Mouse (Mus musculus) ovary, adult 18-20 months (tissue): ENCODE measurements around the gene Cobll1.
A peak's percentile ranks its signal among the peaks of the same experiment; 100 is the strongest.

Source experiments
- DNase-seq: peaks from one replicate; pipeline ENCODE4 v3.0.0; 2022; ENCODE audit warnings: low spot score, mixed read lengths

The Cobll1 gene

DNA sequence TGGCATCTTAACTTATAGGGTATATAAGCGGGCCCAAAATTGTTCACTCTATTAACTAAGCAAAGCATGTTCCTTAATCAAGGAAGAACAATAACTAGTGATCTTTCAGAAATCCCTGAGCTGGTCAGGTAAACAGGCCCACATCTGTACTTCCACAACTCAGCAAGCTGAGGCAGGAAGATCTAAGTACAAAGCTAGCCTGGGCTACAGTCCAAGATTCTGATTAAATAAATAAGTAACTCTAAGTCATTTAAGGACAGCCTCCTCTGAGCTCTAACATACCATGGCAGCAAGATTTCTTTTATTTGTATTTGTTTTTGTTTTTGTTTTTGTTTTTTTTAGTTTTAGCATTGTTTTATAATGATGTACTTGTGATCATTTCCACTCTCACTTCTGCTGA is 42.2 kb downstream of the Cobll1 start:
- no peak for DNase-seq

GRCm38 (mm10) chr2:65195233-65196010 is 43.8 kb downstream of the Cobll1 start:
- DNase-seq, result peak; percentile 54

DNA sequence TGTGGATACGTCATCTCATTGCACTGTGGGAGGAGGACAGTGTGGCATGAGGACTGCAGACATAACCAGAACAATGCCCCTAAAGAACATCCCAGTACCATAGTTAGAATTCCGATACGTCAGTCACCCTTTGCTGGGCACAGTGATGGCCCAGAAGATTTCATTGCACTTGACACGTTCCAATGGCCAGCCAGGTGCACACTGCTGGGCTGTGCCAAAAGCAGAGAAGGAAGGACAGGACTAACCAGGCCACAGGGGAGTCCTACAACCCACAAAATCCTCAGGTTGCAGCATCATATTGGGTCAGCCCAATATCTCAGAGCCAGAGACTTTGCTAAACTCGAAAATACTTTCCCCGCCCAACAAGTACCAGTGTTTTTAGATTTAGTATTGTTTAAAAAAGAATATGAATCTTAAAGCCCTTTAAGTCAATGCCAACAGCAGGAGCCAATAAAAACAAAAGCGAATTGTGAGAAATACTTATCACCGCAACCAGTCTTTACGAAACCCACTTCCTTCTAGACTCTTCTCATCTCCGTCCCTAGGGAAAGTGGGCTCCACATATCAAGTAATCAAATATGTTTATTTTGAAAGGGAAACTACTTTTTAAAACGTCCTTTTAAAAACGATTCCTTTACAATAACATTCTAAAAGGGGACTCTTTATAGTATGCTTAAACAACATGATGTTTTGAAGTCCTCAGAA is 46.0 kb downstream of the Cobll1 start:
- DNase-seq, result no peak

- DNase-seq, result peak; percentile 42
These were observed 47.8 kb downstream of the Cobll1 start for GRCm38 (mm10) chr2:65191398-65191797.

DNA sequence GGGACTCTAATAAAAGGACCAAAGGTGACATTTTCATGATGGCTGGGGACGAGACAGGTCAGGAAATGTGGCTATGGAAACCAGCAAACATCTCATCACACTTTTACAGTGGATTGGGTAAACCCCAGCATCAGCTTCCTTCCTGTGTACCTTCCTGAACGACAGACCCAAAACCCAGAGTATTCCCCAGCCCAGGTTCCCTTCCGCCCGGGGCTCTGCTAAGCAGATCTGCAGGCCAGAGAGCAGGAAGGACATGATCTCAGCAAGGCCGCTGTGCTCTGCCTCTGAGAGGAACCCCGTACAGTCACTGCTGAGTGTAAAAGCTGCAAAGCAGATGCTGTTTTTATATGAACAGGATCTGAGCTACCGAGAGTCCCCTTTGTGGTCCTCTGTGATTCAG is 49.9 kb downstream of the Cobll1 start:
- DNase-seq, result no peak

DNA sequence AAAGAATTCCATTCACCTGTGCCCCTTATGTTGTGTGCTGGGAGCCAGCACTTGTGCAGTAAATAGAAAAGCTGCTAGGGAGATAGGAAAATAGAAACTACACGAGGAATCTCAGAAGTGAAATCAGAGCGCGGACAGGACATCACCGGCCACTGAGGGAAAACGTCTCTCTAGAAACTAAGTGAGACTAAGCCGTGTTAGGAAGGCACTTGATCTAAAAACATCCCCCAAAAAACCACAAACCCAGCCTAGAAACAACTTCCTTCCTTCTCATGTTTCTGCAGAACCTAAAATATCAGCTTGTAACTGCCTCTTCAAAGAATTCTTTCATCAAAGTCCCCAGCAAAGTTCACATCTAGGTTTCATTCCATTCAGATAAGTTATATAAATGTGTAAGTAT is 50.6 kb downstream of the Cobll1 start:
- no peak for DNase-seq

DNA sequence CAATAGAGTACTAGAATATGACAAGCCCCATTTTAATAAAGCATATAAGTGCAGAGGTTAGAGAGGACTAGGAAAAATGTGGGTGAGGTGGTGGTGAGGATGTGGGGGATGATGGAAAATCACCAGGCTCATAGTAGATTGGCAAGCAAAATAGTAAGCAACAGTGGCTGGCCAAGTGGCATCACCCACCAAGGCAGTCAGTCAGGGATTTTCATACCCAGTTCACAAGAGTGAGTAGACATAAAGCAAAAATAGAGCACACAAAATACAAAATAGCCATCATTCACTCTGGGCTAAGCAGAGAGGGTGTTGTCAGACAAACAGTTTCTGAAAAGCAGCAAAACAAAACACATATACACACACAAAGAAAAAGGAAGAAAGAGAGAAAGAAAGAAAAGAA is 51.6 kb downstream of the Cobll1 start:
- no peak for DNase-seq

- no peak for DNase-seq
These were observed 52.0 kb downstream of the Cobll1 start for GRCm38 (mm10) chr2:65187164-65187563.

- no peak for DNase-seq
These were observed 56.5 kb downstream of the Cobll1 start for GRCm38 (mm10) chr2:65182747-65183146.

GRCm38 (mm10) chr2:65181736-65182135 is 57.5 kb downstream of the Cobll1 start:
- no peak for DNase-seq

DNA sequence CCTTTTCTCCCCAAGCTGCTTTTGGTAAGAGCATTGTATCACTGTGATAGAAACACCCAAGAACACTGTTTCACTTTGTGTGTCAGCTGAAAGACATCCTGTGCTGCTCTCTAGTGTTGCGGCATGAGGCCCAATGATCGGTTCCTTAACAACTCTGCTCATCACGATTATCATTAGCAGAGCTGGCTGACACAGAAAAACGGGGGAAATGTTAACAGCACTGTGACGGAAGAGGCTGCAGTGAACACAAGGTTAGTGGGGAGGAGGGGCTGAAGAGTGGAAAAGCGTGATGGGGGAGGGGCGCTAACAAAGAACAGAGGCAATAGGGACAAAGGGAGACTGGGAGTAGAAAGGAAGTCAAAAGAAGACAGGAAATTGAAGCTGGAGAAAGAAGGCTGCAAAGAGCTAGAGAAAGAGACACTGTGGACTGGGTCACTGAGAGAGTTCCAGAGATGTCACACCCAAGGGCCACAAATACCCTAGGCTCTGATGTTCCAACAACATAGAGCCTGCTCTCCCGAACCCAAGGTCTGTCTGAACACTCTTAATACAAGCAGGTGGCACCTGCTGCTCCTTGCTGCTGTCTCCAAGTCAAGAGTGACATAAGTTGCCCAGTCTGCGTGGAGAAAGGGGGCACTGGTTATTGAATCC is 58.0 kb downstream of the Cobll1 start:
- no peak for DNase-seq

GRCm38 (mm10) chr2:65175645-65176044 is 63.6 kb downstream of the Cobll1 start:
- no peak for DNase-seq

- DNase-seq, result no peak
These were observed 67.1 kb downstream of the Cobll1 start for GRCm38 (mm10) chr2:65172071-65172470.

DNA sequence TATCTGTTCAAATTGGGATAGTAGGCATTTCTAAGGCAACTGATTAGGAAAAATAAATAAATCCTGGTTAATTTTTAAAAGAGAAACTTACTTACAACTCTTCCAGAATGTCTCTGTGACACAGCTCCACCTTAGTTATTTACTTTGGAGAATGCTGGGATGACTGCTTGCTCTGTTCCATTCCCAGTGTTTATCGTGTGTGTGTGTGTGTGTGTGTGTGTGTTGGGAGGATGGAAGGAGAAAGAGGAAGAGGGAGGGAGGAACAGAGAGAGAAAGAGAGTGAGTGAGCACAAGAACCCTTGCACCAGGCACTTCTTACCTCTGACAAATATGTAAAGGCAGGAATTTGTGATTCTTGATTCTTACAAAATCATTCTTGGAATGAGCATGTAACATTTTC is 67.7 kb downstream of the Cobll1 start:
- DNase-seq, result no peak

DNA sequence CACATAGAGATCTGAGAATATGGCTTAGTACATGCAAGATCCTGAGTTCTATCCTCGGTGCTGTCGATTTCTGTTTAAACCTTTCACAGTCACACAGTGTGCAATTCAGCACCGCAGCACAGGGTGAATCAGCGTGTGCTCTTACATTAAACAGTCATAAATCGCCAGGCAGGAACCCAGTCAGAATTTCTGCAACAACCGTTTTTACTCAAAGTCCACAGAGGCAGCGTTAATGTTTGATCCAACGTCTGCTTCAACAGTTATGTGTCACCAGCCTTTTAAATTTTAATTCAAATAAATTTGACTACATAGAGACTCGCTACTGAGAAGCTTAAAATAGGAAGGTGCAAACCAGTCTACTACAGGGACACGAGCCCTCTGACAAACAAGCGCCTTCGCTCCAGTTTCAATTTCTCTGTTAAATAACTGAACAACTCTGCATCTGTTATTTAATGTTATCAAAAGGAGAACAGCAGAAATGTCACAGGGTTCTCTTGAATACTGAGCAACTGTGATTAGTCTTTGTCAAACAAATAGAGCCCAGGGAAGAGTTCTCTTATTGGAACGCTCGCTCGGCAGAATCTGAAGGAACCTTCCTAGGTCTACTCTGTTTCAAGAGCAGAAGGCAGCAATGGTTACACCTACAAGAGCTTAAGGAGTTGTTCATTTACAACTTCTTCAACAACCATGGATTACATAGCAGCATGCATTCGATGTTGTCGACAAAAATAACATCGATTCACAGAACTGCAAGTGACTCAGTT is 68.3 kb downstream of the Cobll1 start:
- DNase-seq, result no peak

- no peak for DNase-seq
These were observed 68.9 kb downstream of the Cobll1 start for GRCm38 (mm10) chr2:65170256-65170655.

- no peak for DNase-seq
These were observed 75.2 kb downstream of the Cobll1 start for GRCm38 (mm10) chr2:65163990-65164389.

DNA sequence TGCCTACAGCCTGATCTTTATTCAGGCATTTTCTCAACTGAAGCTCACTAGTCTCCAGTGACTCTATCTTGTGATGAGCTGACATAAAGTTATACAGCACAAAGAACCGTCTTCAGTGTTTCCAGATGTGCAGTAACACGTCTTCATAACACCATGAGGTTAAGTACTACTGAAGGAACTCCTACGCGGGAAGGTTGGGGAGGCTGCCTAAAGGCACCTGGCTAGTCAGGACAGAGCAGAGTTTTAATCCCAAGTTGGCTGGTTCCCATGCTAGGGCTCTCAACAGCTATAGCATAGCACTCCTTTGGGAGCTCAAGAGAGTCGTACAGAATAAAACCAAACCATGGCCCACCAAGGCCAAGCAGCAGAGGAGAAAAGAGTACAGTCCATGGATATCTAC is 76.6 kb downstream of the Cobll1 start:
- no peak for DNase-seq

DNA sequence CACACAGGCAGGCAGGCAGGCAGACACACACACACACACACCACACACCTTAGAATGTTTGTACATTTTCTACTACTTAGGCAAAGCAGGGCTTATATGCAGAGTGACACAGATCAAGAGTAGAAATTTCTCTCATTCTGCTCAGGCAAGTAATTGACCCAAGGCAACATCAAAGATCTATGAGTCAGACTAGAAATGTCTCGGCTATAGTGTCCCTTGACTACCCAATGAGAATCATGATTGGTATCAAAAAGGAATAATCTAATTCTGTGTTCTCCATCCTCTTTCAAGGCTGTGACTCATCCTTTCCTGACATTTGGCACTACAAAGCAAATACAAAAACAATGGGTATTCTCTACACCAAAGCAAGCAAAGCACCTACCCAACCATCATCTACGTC is 77.5 kb downstream of the Cobll1 start:
- DNase-seq, result no peak

DNA sequence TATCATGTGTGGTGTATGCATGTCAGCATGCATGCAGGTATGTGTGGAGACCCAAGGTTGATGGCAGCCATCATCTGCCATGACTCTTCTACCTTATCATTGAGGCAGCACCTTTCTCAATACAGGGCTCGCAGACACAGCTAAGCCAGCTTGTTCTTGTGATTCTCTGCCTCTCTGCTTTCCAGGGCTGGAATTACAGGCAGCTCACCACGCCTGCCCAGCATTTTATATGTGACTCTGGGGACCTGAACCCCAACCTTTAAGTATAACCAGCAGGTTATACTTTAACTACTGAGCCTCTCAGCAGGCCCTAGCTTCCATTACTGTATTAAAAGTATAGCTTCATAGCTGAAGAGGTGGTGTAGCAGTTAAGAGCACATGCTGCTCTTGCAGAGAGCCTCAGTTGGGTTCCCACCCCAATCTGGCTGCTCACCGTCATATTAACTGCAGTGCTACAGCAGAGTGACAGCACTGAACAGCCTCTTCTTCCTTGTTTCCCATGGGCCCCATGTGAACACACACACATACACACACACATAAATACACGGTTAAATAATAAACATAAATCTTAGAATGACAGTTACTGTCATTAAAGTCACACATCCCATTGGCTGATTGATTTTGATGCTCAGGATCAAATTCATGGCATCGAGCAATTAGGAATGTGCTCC is 81.1 kb downstream of the Cobll1 start:
- DNase-seq, result no peak

GRCm38 (mm10) chr2:65157325-65157724 is 81.9 kb downstream of the Cobll1 start:
- DNase-seq, result no peak

DNA sequence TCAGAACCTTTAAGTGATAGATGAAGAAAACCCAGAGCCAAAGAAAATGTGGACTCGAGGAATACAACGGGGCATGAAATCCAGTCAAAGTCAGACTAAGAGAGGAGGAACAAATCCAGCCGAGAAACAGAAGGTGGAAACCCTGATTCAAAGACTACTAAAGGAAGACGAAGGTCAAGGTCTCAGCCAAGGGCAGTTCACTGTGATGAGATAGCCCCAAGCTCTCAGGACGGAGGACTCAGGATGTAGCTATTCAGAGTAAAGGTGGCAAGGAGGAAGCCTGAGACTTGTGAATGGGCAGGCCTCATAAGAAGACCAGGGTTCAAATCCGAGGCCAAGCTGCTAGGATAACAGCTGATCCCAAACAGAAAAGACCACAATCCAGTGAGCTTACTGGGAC is 90.3 kb downstream of the Cobll1 start:
- DNase-seq, result no peak
